Mouse (Mus musculus): ENCODE measurements at regions not wholly inside any gene's neighbourhood (a gene's known extent, or its start where the extent isn't known, plus 50 kb on each side); places are given as distances from the start of the nearest gene placed in this dataset.

GRCm38 (mm10) chr9:13905086-13905669 is 77.7 kb downstream of the Fam76b start:
- DNase-seq, result no peak
- intact Hi-C loops (cut with DNase I; ENCODE audit: low total_unique reads), result no loop called here

DNA sequence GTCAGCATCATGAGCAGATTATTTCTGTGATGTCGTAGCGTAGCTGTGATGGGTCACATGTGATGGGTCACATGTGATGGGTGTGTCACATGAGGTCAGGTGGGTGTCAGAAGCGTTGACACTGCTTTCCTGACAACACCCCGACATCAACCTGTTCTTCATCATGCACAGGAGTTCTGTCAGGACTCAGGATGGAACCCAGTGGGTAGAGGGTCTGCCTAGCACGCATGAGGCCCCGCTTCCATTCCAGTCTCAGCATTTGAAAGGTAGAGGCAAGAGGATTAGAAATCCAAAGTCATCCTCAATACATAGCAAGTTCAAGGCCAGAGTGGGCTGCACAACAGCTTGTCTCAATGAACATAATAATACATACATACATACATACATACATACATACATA is 79.2 kb downstream of the Fam76b start:
- intact Hi-C loops (cut with DNase I; ENCODE audit: low total_unique reads), result no loop called here
- DNase-seq, result no peak

GRCm38 (mm10) chr9:13909604-13910003 is 82.1 kb downstream of the Fam76b start:
- no peak for DNase-seq
- intact Hi-C loops (cut with DNase I; ENCODE audit: low total_unique reads), result no loop called here

DNA sequence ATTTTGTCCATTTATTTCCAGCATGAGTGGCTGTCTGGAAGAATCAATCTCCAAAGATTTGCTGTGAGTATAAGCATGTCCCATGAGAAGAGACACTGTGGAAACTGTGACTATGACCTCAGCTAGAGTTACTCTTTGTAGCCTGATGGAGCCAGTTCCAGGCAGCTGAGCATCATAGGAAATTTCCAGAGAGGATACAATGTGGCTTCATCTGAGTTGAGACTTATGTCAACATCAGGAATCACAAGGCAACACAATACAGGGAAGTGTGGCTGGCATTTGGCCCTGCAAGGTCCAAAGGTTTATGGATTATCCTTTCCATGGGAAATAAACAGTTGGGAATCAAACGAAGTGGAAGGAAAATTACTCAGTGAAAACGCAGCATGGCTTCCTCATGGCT is 82.6 kb downstream of the Fam76b start:
- intact Hi-C loops (cut with DNase I; ENCODE audit: low total_unique reads), result no loop called here
- no peak for DNase-seq

DNA sequence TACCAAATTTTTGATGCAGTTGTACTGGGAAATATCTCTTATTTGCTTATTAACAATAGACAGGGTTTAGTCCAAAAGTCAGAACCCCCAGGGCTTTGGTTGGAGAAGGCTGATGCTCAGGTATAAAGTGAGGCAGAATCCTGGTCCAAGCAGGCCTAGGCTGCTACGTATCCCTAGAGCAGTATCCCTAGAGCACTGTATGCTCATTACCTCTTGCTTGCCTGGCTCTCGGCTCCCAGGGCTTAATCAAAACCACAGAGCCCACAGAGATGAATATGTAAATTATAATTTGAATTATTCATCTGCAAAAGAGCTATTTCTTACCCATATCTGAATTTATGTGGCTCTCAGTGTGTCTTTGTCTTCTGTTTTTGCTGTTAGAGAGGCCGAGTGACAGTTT is 85.9 kb downstream of the Fam76b start:
- no peak for DNase-seq
- intact Hi-C loops (cut with DNase I; ENCODE audit: low total_unique reads), result no loop called here

GRCm38 (mm10) chr9:13914131-13914530 is 86.6 kb downstream of the Fam76b start:
- intact Hi-C loops (cut with DNase I; ENCODE audit: low total_unique reads), result no loop called here
- no peak for DNase-seq

DNA sequence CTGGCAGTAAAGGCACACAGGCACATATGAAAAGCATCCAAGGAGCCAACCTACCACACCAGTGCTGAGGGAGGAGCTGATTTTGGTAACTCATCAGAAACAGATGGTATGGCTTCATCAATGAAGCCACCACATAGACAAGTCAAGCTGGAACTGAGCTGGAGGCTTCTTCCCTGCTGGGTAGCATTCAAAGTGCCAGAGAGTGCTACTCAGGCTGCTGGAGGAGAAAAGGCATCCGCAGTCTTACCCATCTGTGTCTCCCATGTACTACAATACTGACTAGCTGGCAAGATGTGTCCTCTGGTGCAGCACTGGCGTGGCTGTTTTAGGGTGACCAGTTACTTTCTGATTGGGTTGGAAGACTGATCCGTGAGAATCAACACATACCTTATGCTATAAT is 87.3 kb downstream of the Fam76b start:
- intact Hi-C loops (cut with DNase I; ENCODE audit: low total_unique reads), result no loop called here

GRCm38 (mm10) chr9:13916837-13917236 is 89.3 kb downstream of the Fam76b start:
- intact Hi-C loops (cut with DNase I; ENCODE audit: low total_unique reads), result no loop called here
- DNase-seq, result no peak

More for the DNA sequence above, 87.3 kb downstream of the Fam76b start:
- no peak for DNase-seq

DNA sequence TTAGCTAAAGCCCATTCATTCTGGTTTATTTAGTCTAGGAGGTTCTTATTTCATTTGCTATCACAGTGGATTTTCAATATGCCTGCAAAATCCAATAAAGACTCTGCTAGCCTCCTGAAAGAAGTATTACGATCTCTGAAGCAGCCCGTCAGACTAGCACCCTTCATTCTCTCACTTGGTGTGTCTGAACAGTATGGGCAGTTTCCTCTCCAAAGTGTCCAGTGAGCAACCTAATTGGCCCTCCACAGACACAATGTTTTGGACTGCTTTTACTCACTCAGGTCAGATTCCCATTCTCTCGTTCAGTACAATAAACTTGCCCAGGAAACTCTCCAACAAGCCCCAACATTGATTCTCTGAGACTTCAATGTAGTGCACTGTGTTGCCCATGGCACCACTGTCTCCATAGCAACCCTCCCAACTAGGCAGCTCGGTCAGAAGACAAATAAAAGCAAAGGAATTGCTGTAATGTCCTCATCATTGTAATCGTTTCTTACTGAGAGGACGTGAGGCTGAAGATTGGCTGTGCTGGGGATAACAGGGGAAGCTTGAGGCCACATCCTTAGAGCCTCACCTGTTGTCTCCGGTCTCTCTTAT is 91.2 kb downstream of the Fam76b start:
- intact Hi-C loops (cut with DNase I; ENCODE audit: low total_unique reads), result no loop called here
- no peak for DNase-seq

- intact Hi-C loops (cut with DNase I; ENCODE audit: low total_unique reads), result no loop called here
- DNase-seq, result no peak
These were observed 92.4 kb downstream of the Fam76b start for GRCm38 (mm10) chr9:13919739-13920410.

GRCm38 (mm10) chr9:13920623-13921022 is 93.1 kb downstream of the Fam76b start:
- DNase-seq, result no peak
- intact Hi-C loops (cut with DNase I; ENCODE audit: low total_unique reads), result no loop called here

DNA sequence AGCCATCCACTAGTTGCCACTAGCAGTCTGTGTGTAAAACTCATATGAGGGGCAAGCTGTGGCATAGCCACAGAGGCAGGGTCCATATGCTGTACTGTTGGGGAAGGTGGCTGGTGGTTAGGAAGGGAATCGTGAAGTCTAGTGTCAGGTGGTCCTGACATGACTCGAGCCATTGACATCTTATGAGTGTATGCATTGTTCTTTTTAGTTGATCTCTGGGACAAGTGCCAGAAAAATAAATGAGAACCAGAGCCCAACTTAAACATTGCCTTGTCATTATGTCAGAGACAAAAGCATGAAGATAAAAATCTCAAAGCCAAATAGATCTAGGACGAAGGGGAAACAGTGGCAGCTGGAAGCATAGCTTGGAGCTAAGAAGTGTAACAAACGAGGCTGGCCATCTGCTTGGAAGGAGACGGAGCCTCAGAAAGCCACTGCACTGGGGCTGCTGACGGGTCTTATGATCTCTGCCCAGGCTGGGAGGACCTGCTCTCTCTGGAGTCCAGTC is 104.5 kb downstream of the Fam76b start:
- DNase-seq, result no peak

DNA sequence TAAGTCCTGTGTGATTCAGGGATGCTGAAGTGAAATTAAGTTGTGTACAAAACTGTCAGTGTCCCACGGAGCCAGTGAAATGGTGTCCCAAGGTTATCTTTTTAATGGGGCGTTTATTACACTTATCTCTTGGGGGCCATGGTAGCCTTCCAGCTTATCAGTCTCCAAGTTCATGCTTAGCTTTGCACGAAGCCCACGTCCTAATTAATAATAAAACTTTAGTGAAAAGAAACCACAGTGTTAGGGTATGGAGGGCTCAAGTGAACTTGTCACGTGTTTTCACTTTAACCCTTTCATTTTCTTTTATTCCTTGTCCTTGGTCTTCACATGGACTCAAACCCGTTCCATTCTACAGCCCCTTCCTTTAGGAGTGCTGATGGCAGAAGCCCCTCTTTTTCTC is 105.9 kb downstream of the Fam76b start:
- intact Hi-C loops (cut with DNase I; ENCODE audit: low total_unique reads), result no loop called here

More for the DNA sequence above, 104.5 kb downstream of the Fam76b start:
- intact Hi-C loops (cut with DNase I; ENCODE audit: low total_unique reads), result no loop called here

GRCm38 (mm10) chr9:13937301-13937700 is 109.8 kb downstream of the Fam76b start:
- intact Hi-C loops (cut with DNase I; ENCODE audit: low total_unique reads), result no loop called here
- no peak for DNase-seq

More for the DNA sequence above, 105.9 kb downstream of the Fam76b start:
- no peak for DNase-seq

DNA sequence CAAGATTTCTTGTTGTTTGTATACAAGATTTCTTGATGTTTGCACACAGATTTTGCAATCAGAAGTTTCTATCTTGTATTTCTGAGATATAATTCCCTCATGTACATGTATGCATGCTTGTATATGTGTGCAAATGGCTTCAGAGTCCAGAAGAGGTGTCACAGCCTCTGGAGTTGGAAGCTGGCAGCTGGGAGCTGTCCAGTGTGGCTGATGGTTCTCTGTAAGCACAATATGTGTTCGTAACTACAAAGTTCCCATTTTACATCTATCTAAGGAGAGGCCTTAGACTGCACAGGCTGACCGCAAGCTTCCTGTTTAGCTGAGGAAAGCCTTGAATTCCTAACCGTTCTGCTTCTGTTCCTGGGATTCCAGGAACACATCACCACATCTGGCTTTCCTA is 119.0 kb downstream of the Fam76b start:
- intact Hi-C loops (cut with DNase I; ENCODE audit: low total_unique reads), result no loop called here
- DNase-seq, result no peak

- intact Hi-C loops (cut with DNase I; ENCODE audit: low total_unique reads), result no loop called here
These were observed 124.6 kb downstream of the Fam76b start for GRCm38 (mm10) chr9:13952157-13952556.

DNA sequence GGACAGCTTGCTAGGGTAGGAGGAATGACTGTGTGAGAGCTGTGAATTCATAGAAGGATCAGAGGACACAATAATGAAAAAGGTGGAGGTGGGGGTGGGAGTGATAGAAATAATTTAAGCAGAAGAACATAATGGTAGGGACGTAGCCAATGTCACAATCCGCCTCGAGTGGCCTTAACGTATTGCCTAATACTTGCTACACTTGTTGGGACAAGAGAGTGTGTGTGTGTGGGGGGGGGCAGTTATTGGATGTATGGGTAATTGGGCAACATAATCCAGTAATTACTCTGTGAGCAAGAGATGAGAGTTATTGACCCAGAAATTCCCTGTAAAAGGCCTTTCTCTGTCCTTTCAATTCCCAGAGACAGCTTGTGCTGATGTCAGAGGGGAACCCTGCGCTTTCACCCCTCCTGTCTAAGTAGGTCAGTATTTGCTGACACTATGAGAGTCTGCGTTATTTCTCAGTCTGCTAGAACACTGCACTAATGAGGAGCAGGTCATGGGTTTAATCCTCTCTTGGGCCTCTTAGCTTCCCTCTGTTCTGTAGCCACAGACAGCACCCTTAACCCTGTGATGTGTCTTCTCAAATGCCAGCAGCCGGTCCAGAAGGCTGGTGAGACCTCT is 135.7 kb downstream of the Fam76b start:
- intact Hi-C loops (cut with DNase I; ENCODE audit: low total_unique reads), result no loop called here

More at GRCm38 (mm10) chr9:13952157-13952556, 124.6 kb downstream of the Fam76b start:
- DNase-seq, result no peak

GRCm38 (mm10) chr9:13963796-13964195 is 136.3 kb downstream of the Fam76b start:
- DNase-seq, result no peak
- intact Hi-C loops (cut with DNase I; ENCODE audit: low total_unique reads), result no loop called here

More for the DNA sequence above, 135.7 kb downstream of the Fam76b start:
- DNase-seq, result no peak

DNA sequence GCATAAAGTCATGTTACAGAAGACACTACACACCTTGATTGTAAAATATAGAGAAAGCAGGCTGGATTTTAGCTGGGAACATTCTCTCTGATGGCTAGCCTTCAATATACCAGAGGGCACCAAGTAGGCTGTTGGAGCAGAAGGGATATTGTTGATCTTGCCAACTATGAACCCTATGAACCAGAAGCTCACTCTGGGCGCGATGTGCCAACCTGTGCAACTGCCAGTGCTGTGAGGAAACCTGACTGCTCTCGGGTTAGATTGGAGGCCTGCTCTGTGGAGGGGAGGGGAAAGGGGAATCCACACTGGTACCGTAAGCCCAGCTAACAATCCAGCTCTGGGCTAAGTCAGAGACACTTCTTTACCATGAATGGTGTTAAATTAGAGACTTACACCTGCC is 136.7 kb downstream of the Fam76b start:
- intact Hi-C loops (cut with DNase I; ENCODE audit: low total_unique reads), result no loop called here
- no peak for DNase-seq

DNA sequence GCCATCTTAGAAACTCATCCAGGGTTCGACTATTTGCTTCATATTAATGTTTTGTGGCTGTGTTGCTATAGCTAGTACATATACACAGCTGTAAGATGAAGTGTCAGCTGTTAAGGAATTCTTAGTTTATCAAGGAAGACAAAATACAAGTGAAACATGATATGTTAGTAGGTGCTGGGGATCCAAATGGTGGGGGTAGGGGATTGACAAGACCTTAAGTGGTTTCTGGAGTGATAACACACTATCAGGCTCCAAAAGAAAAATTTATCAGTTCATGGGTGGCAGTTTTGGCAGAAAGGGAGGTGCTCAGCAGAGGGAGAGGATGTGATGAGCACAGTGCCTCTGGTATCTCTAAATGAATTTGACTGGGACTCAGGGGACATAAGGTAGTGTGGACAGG is 138.7 kb downstream of the Fam76b start:
- no peak for DNase-seq
- intact Hi-C loops (cut with DNase I; ENCODE audit: low total_unique reads), result no loop called here

All from gastrocnemius, postnatal 14 days (tissue).